ENCODE assay signal across 14 mouse cellular contexts in genomic region chr12:24842299-24842910, GRCm38 (mm10). TPM values are rescaled to one million over a fixed set of nuclear protein-coding genes. Genes with fewer than 3 reads are reported as not detected.
DNase-seq lines count a peak whose midpoint lies in the region; ATAC-seq lines count a peak whose summit lies in the region.
"Had no signal": no experiment of that assay in that cellular context is flagged by ENCODE, and none has a peak within 500 bp of the region (broad histone marks: within the 10 kb centered on the region; RNA-seq: fewer than 3 reads in every experiment).

No protein-coding gene starts in this region.

- no peaks in the 10 kb centered on the region for H3K36me3 ChIP-seq in forebrain, embryonic 13.5 days (ENCODE audit: poor library complexity, severe bottlenecking)
- H3K36me3 ChIP-seq in forebrain, embryonic 12.5 days (replicated peaks), result no peaks in the 10 kb centered on the region
- no peaks in the 10 kb centered on the region for H3K36me3 ChIP-seq in heart, embryonic 14.5 days (ENCODE audit: control insufficient read depth, insufficient read depth, low read length)
- no peaks in the 10 kb centered on the region for H3K36me3 ChIP-seq in intestine, embryonic 15.5 days
- H3K36me3 ChIP-seq: hindbrain, embryonic 10.5 days; liver, embryonic 13.5 days had no signal

- no peak overlapping the region for H3K4me3 ChIP-seq in forebrain, embryonic 13.5 days
- H3K4me3 ChIP-seq in forebrain, embryonic 12.5 days (replicated peaks), result no peak overlapping the region
- no peak overlapping the region for H3K4me3 ChIP-seq in heart, embryonic 14.5 days (ENCODE audit: control insufficient read depth in 1 of 2, insufficient read depth in 1 of 2, low read depth in 1 of 2, low read length in 2 of 2)
- H3K4me3 ChIP-seq in intestine, embryonic 15.5 days (replicated peaks), result no peak overlapping the region
- H3K4me3 ChIP-seq: hindbrain, embryonic 10.5 days; liver, embryonic 13.5 days; megakaryocyte, embryonic 14.5 days had no signal

- DNase-seq in heart, adult 18-20 months, result no peak
- DNase-seq in Muller cell, postnatal 12 days (ENCODE audit: inconsistent ontology term), result peak; percentile 52
- no peak for DNase-seq in thymus, postnatal 36 days
- DNase-seq in natural killer cell, adult 2 months (ENCODE audit: low spot score in 2 of 2), result no peak
- DNase-seq: adrenal gland, postnatal 14 days; liver, embryonic 13.5 days had no signal

- no peaks in the 10 kb centered on the region for H3K9me3 ChIP-seq in forebrain, embryonic 13.5 days (replicated peaks)
- H3K9me3 ChIP-seq in forebrain, embryonic 12.5 days, result no peaks in the 10 kb centered on the region
- no peaks in the 10 kb centered on the region for H3K9me3 ChIP-seq in heart, embryonic 14.5 days (ENCODE audit: control insufficient read depth, low read length)
- no peaks in the 10 kb centered on the region for H3K9me3 ChIP-seq in intestine, embryonic 15.5 days
- H3K9me3 ChIP-seq: hindbrain, embryonic 10.5 days; liver, embryonic 13.5 days; megakaryocyte, embryonic 14.5 days had no signal

- no peak overlapping the region for H3K9ac ChIP-seq in forebrain, embryonic 13.5 days
- H3K9ac ChIP-seq in forebrain, embryonic 12.5 days, result no peak overlapping the region
- peak overlapping the region; percentile 36 for H3K9ac ChIP-seq in heart, embryonic 14.5 days (ENCODE audit: low read length)
- H3K9ac ChIP-seq in intestine, embryonic 15.5 days, result no peak overlapping the region
- H3K9ac ChIP-seq: liver, embryonic 13.5 days had no signal

- no peak for ATAC-seq in forebrain, embryonic 13.5 days
- no peak for ATAC-seq in forebrain, embryonic 12.5 days (ENCODE audit: low FRiP score)
- no peak for ATAC-seq in heart, embryonic 14.5 days (ENCODE audit: insufficient number of reproducible peaks, insufficient read depth, low FRiP score, low read depth)
- ATAC-seq in intestine, embryonic 15.5 days, result no peak
- ATAC-seq: inflammation-experienced regulatory T-cells, adult 6 months had no signal

- H3K4me2 ChIP-seq in forebrain, embryonic 13.5 days, result peak overlapping the region; percentile 10; the same call in 1 of the 2 replicates
- no peak overlapping the region for H3K4me2 ChIP-seq in forebrain, embryonic 12.5 days
- H3K4me2 ChIP-seq in heart, embryonic 14.5 days (ENCODE audit: low read length), result peak overlapping the region; percentile 31
- H3K4me2 ChIP-seq in intestine, embryonic 15.5 days (replicated peaks), result no peak overlapping the region
- H3K4me2 ChIP-seq: liver, embryonic 13.5 days had no signal

- WGBS in forebrain, embryonic 13.5 days, result 45% methylated on average over 11 of the region's 11 CpGs
- WGBS in forebrain, embryonic 12.5 days, result 73% methylated on average over 11 of the region's 11 CpGs
- WGBS in heart, embryonic 14.5 days, result 50% methylated on average over 11 of the region's 11 CpGs
- 58% methylated on average over 11 of the region's 11 CpGs for WGBS in intestine, embryonic 15.5 days

- peaks cover 58% of the 10 kb centered on the region for H3K4me1 ChIP-seq in forebrain, embryonic 13.5 days
- peaks cover 59% of the 10 kb centered on the region for H3K4me1 ChIP-seq in forebrain, embryonic 12.5 days
- H3K4me1 ChIP-seq in heart, embryonic 14.5 days (ENCODE audit: control insufficient read depth in 2 of 2, insufficient read depth in 2 of 2, low read length in 2 of 2), result peaks cover 29 to 63% of the 10 kb centered on the region in 2 experiments
- H3K4me1 ChIP-seq in intestine, embryonic 15.5 days (replicated peaks), result peaks cover 42% of the 10 kb centered on the region

- no peak overlapping the region; the same call in 1 of the 2 replicates for H3K27ac ChIP-seq in forebrain, embryonic 13.5 days
- no peak overlapping the region for H3K27ac ChIP-seq in forebrain, embryonic 12.5 days
- peak overlapping the region; percentile 34 to 69; a peak in 3 of 4 replicates for H3K27ac ChIP-seq in heart, embryonic 14.5 days (replicated peaks in 1 of 2; ENCODE audit: control insufficient read depth in 1 of 2, insufficient read depth in 1 of 2, low read depth in 2 of 2, low read length in 2 of 2)
- 0 out of 2 replicates have a peak overlapping the region, but pooled peaks have one; percentile 22 for H3K27ac ChIP-seq in intestine, embryonic 15.5 days
- H3K27ac ChIP-seq: hindbrain, embryonic 10.5 days; liver, embryonic 13.5 days had no signal

- H3K27me3 ChIP-seq in forebrain, embryonic 13.5 days, result no peaks in the 10 kb centered on the region
- no peaks in the 10 kb centered on the region for H3K27me3 ChIP-seq in forebrain, embryonic 12.5 days
- no peaks in the 10 kb centered on the region for H3K27me3 ChIP-seq in heart, embryonic 14.5 days (ENCODE audit: control insufficient read depth, insufficient read depth, low read length)
- H3K27me3 ChIP-seq in intestine, embryonic 15.5 days (replicated peaks), result no peaks in the 10 kb centered on the region
- H3K27me3 ChIP-seq: CH12.LX; liver, embryonic 13.5 days; megakaryocyte, embryonic 14.5 days had no signal

RNA-seq across cellular contexts. Expression of gene Mboat2, which starts 11.7 kb away (rescaled TPM):
- polyA plus RNA-seq in forebrain, embryonic 13.5 days (2015; fragmentation: Nextera tagmentation; extraction: Ambion mirVana), result 61.0 and 66.5 TPM in 2 replicates
- 58.4 and 60.0 TPM in 2 replicates for polyA plus RNA-seq in forebrain, embryonic 12.5 days (2016; fragmentation: Nextera tagmentation; extraction: Ambion mirVana)
- 33.7 and 34.4 TPM in 2 replicates for polyA plus RNA-seq in heart, embryonic 14.5 days (2014; fragmentation: Nextera tagmentation; extraction: Ambion mirVana)
- 1 to 10 TPM; 8.7 to 8.9 TPM for total RNA-seq in heart, adult 18-20 months (2021)
- 22.2 and 26.1 TPM in 2 replicates for polyA plus RNA-seq in intestine, embryonic 15.5 days (2015; fragmentation: Nextera tagmentation; extraction: Ambion mirVana)
- polyA plus RNA-seq: inflammation-experienced regulatory T-cells, adult 6 months had no signal

Comparison
In these comparisons a context has a peak if more than half of its experiments do, and no peak if none do; other contexts are left out.
1. H3K4me2 ChIP-seq: peak in forebrain, embryonic 13.5 days (single experiment) and heart, embryonic 14.5 days (single experiment); none in forebrain, embryonic 12.5 days (single experiment) and intestine, embryonic 15.5 days (single experiment).
2. H3K27ac ChIP-seq: peak in heart, embryonic 14.5 days (2 of 2) and intestine, embryonic 15.5 days (single experiment); none in forebrain, embryonic 13.5 days (single experiment) and forebrain, embryonic 12.5 days (single experiment).